Mouse (Mus musculus) granulocyte monocyte progenitor cell, adult 5-6 weeks (primary cell): Measurements from ENCODE around the gene Ift46. TPM values are rescaled to one million over a fixed set of nuclear protein-coding genes. Genes with fewer than 3 reads are reported as not detected.
"Not testable (repeated sequence)": the region's sequence is repeated elsewhere in the genome, so short reads cannot be mapped to it uniquely, and the experiment has no call there.

ENCODE experiments used
- ATAC-seq: replicated peaks from 2 replicates; pipeline ENCODE4 v1.8.0; 2016; ENCODE audit warnings: mild to moderate bottlenecking, moderate TSS enrichment, inconsistent platforms; ENCODE audit not compliant: poor library complexity, severe bottlenecking
- total RNA-seq, 2 experiments: library from RNA; stranded (forward) in 1 of 2; stranded (reverse) in 1 of 2; fragments of 200-712, 200-1000 nt in 1 of 2; fragments of >200 nt in 1 of 2; fragmentation: Nextera tagmentation in 1 of 2; gene quantifications; 2 replicates each; pipeline ENCODE4 v1.2.3; 2014 to 2017

Ift46 gene
- total RNA-seq, 2 experiments from 2014 or later, result 19.8 to 32.7 TPM

DNA sequence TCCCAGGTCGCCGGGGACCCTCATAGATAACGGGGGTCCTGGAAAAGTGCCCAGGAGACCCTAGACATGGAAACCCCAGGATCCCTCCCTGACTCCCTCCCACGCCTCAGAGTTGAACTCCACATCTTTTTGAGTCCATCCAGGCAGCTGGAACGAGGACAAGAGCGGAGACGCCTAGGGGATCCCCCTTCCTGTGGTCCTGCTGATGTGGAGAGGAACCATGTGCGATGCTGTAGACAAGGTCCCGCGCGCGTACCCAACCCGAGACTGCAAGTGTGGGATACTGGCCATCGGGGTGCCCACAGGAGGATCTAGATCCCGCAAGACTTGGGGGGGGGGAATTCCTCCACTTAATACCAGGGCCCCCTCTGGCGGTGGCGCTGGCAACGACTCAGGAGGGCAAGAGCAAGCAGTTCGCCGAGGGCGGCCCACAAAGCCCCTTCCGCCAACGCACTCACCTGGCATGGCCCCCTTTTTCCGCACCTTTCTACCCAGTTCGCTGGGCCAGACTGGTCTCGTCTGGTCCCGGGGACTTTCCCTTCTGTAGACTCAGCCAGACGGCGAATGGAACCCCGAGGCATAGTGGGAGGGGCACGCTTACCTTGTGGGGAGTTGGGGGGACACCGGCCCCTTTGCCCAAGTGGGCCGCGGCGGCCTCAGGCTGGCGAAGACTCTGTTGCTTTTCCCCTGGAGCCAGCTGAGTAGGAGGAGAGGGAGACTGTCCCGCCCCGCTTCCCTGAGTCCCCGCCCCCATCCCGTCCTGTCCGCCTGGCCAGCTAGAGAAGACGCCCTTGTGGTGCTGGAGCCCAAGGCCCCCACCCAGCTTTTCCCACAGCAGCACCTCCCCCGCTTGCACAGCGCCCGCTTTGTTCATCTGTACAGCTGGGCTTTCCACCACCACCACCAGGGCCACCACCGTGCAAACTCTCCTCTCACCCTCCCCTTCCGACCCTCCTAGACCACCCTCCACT lies 32.9 kb upstream of the Ift46 start, which contains the start of gene Phldb1:
Gene Phldb1 (minus strand): TSS at position 675 of the 971 bp plus-strand sequence.
- peak; percentile 56 for ATAC-seq

DNA sequence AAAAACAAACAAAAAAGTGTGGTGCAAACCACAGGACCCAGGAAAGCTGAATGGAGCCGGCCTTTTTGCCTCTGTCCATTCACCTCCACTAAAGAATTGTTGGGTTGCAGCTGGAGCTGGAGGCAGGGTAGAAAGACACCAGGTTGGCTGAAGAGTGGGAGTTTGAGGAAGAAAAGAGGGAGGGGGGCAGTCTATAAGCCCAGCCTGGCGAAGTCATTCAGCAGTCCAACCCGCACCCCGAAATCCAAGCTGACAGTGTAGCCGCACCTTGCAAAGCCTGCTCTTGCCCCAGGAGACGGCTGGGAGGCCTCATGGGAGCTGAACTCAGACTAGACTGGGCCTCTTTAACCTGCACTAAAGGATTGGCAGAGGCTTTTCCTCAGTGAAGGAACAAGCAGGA lies 31.8 kb upstream of the Ift46 start:
- ATAC-seq, result no peak

DNA sequence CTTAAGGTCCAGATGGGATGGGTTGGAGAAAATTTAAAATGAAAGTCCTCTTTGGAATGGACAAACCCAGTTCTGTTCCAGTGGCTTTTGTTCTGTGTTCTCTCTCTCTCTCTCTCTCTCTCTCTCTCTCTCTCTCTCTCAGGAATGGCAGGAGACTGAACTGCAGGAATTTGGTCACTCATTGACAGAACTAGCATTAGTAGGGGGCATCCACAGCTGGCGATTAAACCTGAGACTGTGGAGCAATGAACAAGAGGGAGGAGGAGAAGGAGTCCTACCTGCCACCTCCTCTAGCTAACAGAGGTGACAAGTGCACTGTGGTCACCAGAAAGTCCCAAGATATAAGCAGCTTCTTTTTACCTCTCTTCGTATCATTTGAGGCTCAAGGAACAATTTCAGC lies 31.4 kb upstream of the Ift46 start:
- no peak for ATAC-seq

DNA sequence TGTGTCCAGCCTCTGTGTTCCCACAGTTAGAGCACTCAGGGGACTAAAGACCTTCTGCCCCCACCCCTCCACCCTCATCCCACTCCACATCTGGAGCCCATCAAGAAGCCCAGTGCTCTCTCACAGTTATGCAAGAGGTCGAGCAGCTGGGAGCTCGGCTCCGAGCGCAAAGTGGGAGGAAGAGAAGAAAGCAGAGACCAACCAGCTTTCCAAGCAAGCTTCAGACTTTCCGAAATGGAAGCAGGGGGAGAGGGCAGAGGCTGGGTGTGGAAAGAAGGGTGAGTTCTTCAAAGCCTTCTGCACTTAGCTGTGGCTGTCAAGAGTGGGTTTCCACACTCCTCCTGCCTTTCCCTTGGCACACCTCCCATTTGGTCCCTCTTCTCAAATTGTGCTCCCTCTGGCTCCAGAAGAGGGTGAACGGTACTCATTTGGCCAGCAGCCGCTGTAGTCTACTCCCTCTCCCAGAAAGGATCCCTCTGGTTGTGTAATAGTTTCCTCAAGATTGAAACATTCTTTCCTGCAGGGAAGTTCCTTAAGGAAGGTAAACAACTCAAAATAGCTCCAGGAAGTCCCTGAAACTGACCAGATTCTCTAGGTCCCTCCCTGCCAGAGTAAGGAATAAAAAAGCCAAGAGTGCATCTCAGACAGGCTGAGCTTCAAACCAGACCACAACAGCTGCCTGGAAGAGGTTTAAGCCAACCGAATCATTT lies 30.3 kb upstream of the Ift46 start:
- ATAC-seq, result no peak

DNA sequence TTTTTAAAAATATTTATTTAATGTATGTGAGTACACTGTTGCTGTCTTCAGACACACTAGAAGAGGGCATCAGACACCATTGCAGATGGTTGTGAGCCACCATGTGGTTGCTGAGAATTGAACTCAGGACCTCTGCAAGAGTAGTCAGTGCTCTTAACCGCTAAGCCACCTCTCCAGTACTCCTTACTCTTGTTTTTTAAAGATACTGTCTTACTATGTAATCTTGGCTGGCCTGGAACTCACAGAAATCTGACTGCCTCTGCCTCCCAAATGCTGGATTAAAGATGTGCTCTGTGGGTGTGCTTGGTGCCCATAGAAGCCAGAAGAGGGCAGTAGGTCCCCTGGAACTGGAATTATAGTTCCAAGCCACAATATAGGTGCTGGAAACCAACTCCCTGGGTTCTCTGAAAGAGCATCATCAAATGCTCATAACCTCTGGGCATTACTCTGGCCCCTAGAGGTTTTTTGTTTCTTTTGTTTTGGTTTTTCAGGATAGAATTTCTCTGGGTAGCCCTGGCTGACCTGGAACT lies 27.0 kb upstream of the Ift46 start:
- no peak for ATAC-seq

DNA sequence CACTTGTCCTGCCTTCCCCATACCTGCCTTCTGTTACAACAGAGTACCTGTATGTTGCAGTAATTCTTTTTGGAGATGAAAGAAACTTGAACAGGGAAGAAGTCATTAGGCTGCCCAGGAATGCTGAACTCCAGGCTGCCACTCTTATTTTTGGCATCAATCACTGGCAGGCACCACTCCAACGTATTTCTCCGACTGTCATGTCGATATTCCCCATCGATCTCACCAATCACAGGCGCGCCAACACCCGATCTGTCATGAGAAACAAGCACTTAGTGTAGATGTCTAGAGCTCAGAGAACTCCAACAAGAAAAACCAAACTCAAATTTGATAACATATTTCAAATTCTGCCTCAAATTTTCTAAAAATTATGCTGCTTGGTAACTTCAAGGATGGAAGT lies 22.3 kb upstream of the Ift46 start:
- no peak for ATAC-seq

DNA sequence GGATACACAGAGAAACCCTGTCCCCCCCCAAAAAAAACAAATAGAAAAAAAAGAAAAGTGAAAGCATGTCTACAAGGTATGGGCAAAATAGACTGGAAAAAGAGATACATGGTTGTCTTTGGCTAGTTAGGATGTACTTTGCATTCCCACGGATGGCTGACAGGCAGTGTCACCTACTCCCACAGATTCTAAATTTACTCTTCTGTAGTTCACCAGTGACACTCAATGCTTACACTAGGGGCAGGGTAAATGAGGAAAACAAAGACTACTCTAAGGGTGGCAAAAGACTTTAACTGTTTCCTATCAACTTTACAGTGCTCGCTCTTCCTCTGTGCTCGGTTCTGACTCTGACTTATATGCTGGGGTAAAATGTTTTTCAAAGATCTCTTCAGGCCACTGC lies 21.0 kb upstream of the Ift46 start:
- ATAC-seq, result no peak

DNA sequence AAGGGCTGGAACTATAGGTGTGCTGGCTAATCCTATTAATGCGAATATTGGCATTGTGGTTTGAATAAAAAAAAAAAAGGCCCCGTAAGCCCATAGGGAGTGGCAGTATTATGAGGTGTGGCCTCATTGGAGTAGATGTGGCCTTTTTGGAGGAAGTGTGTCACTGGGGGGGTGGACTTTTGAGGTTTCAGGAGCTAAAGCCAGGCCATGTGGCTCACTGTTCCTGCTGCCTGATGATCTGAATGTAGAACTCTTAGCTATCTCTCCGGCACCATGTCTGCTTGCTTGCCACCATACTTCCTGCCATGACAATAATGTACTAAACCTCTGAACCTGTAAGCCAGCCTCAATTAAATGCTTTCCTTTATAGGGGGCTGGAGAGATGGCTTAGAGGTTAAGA lies 20.4 kb upstream of the Ift46 start:
- ATAC-seq, result no peak

DNA sequence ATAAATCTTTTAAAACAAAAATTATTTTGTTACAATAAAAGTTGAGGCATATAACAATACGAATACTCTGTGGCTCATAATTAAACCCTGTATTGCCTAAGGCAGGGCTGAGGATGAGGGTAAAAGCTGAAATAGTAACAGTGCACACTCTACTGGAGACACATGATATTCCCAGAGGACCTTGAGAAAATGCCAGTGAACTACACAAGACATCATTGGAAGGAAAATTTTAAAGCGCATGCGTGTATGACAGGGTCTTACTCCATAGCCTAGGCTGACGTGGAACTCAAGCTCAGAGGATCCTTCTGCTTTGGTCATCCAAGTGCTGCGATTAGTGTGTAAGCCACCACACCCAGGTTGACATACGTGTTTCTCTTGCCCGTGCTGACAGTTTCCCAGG lies 19.2 kb upstream of the Ift46 start:
- no peak for ATAC-seq

DNA sequence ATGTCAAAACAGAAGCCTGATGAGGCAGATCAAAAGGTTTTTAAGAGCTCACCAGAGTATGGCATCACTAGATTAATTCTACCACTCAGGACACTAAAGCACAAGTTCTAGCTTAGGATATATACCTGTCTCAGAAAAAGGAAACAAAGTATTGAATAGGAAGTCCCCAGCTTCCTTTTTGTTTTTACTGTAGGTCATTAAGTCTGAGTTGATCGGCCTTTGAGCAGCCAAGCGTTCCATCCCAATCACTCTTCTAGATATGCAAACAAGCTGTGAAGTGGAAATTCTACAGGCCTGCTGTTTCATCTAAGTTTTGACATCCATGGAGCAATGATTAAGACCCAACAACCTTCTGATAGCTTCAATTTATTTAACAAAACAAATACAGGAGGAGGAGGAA lies 6.8 kb upstream of the Ift46 start:
- ATAC-seq, result no peak

DNA sequence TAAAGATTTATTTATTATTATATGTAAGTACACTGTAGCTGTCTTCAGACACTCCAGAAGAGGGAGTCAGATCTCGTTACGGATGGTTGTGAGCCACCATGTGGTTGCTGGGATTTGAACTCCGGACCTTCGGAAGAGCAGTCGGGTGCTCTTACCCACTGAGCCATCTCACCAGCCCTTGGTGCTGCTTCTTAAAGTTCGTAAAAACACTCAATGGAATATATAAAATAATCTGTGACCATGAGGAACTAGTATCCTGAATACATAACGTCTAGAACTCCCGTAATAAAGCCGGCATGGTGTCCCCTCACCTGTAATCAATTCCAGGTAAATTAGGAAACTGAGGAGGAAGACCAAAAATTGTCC lies 304 bp downstream of the Ift46 start:
- ATAC-seq, result not testable (repeated sequence)

DNA sequence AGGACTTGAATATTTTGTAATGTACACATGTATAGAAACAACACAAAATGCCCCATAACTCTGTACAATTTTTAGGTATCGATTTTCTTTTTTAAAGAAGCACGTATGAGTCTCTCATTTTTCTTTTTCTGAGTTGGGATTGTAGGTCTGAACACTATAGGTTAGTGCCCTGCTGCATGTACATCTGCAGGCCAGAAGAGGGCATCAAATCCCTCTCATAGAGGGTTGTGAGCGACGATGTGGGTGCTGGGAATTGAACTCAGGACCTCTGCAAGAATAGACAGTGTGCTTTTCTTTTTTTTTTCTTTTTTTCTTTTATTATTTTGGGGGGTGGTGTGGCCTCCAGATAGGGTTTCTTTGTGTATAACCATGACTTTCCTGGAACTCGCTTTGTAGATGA lies 3.7 kb downstream of the Ift46 start:
- ATAC-seq, result no peak

DNA sequence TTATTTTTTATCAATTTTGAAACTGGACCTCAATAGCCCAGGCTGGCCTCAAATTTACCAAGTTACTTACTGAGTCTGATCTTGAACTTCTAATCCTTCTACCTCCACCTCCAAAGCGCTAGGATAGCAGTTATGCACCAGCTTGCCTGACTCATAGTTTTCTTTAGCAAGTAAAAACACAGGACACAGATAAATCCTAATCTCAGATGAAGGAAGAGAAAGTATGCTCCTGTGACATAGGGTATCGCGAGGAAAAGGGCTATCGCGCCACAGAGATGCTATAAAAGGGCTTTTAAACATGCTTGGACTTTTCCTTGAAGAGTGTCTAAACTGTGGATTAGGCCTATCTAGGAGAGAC lies 4.7 kb downstream of the Ift46 start:
- ATAC-seq, result no peak

DNA sequence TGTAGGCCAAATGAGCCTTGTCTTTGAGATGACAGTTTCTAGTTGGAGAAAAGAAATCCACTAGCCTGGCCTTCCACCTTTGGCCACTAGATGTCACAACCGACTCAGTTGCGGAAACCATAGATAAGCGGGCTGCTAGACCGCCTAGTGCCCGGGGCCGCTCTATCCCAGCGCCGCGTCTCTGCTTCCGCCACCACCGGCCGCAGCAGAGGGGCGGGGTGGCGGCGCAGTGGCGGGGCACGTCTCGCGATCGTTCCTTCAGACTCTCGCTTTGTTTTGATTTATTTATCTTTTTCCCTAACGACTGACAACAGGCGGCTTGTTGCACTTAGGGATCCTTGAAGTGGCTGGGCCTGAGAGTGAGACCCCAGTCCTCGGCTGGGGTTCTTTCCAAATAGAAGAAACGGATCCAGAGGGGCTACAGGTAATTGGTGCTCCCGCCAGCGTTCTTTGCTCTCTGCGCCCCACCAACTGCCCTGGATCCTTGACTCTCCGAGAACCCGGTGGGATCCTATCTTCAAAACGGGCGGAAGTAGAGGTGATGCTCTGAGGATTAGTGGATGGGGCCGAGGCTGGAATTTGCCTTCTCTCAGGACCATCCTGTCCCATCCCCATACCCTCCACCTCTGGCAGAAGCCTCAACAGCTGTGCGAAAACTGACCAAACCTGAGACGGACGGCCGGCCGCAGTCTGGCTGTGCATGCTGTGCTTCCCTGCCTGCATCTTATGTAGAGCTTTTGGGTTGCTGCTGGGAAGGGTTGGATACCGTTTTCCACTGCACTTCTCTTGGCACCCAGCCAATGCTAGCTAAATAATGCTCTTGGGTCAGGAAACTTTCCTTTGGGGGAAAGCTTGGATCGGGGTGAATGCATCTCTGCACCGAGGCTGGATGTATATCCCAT lies 5.3 kb downstream of the Ift46 start:
- ATAC-seq, result peak; percentile 99

DNA sequence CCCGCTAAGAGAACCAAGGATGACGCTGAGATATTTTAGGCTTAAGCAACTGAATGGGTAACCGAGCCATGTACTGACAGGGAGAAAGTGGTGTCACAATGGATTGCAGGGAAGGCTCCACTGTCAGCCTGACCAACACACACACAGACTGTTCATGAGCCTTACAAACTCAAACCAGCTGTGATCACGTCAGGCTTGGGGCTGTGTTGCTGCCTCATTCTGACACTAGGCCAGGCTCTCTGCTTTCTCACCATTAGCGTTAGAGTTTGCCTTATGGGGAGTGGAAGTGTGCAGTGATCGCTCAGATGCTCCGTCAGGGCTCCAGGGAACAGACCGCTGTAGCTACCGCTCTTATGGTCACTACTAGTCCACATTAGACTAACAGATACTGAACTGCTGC lies 25.1 kb downstream of the Ift46 start:
- ATAC-seq, result no peak

DNA sequence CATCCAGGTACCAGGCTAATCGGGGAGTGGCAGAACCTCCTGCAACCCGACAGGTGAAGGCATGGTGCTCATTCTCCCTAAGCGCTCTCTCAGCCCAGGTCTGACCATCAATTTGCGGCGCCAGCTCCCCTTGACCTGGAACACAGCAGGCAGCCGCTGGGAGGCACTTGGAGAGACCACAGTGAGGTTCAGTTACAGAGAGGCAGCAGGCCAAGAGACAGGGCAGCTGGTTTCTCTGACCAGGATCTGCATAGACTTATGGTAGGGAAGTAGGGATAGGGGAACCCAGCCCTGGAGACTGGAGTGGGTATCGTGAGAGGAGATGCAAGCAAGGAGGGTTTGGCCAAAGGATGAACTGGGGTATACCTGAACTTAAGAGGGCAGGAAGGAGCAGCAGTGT lies 30.6 kb downstream of the Ift46 start:
- ATAC-seq, result no peak

DNA sequence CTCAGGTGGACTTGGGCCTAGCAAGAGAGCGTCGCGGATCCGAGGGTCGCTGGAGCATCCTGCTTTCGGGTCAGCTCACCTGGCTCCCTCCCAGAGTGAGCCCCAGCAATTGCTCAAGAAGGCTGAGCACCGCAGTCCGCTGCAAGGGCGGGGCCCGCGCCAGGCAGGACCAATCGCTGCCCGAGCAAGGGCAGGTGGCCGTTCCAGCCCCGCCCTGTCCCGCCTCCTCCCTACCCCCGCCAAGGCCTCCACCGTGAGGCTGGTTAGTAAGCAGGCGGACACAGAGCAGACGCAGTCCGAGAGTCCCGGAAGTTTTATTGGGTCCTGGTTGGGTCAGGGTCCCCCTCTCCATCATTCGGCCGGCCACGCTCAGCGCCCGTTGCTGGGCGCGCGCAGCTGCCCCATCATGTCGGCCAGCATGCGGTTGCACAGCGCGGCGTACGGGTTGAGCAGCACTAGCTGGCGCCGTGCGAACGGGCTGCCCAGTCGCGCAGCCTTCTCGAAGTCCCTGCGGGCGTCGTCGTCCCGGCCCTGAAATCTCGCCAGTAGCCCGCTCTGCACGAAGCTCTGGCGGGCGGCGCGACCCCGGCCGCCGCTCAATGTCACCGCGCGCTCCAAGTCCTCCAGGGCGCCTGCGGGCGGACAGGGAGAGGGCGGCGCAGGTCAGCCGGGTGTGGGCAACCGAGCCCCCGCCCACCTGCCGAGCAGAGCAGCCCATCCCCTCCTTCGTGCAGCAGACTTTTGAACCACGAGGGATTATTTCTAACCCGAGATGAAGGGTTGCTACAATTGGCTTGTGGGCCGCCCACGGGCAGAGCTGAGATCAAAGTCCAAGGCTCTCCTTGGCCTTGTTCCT lies 31.6 kb downstream of the Ift46 start, which contains the start of gene Tmem25:
Gene Tmem25 (minus strand): TSS at position 206 of the 856 bp plus-strand sequence.
- peak; percentile 77 for ATAC-seq

DNA sequence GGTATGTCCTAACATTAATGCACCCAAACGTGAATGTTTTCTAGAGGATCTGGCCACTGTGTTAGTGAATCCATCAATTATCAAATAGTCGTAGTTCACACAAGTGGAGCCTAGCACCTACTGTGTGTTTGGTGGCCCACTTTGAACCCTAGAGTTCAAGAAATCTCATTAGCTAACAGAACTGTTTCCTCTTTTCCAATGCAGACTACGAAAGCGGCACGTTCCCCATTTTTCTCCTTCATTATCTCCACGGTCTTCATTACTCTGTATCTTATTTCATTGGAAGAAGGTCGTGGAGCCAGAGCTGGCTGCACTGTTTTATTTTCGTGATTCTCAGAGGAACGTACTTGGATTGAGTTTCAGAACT lies 32.2 kb downstream of the Ift46 start:
- ATAC-seq, result peak; percentile 20

DNA sequence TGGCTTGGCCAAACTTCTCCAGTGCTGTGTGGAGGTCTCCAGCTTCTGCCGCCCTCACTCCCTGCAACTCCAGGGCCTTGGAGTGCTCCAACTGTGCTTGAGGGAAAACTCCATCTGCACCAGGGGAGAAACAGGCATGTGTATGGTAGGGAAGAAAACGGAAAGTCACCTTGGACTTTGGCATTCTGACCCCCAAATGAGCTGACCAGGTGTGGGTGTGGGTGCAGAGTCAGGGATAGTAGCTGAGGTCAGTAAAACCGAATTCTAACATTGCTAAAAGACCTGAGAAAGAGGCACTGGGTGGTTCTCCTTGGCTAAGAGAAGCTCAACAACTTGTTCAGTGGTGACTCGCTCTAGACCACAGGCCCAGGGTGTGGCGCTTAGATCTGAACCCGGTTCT lies 34.0 kb downstream of the Ift46 start:
- ATAC-seq, result no peak
